Comparison of ENCODE assay signal across 8 mouse cellular contexts in the genomic region with DNA sequence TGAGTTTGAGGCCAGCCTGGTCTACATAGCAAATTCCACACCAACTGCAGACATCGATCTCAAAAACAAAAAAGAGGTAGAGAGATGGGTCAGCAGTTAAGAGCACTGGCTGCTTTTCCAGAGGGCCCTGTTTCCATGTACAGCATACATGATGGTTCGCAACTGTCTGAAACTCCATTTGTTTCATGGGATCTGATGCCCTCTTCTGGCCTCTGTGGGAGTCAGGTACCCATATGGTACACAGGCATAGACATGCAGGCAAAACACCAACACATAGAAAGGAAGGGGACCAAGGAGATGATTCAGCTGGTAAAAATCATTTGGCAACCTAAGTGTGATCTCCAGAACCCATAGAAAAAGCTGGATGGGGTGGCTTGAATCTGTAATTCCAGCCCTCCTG. TPM values are rescaled to one million over a fixed set of nuclear protein-coding genes. Genes with fewer than 3 reads are reported as not detected.
DNase-seq lines count a peak whose midpoint lies in the region; ATAC-seq and TF ChIP-seq lines count a peak whose summit lies in the region.
"Had no signal": no experiment of that assay in that cellular context is flagged by ENCODE, and none has a peak within 500 bp of the region (broad histone marks: within the 10 kb centered on the region; RNA-seq: fewer than 3 reads in every experiment).

No protein-coding gene starts in this region.

- H3K79me2 ChIP-seq in myocyte (ENCODE audit: control insufficient read depth, insufficient read depth): no peaks in the 10 kb centered on the region

- H3K27me3 ChIP-seq in heart, embryonic 12.5 days (replicated peaks): no peaks in the 10 kb centered on the region
- no peaks in the 10 kb centered on the region for H3K27me3 ChIP-seq in lung, postnatal 0 days (replicated peaks; ENCODE audit: insufficient read depth, low read length)
- H3K27me3 ChIP-seq in myocyte (ENCODE audit: control insufficient read depth, insufficient read depth, insufficient read length): no peaks in the 10 kb centered on the region

- no peak for TF ChIP-seq POLR2A in bone marrow, adult 2 months (IDR thresholded peaks at IDR 0.05; ENCODE audit: borderline replicate concordance, control insufficient read depth, low read depth, low read length)
- no peak for TF ChIP-seq POLR2A in myocyte (IDR thresholded peaks at IDR 0.05; ENCODE audit: insufficient read length, low read depth)

- H3K9ac ChIP-seq in heart, embryonic 12.5 days: no peak overlapping the region
- no peak overlapping the region for H3K9ac ChIP-seq in lung, postnatal 0 days (replicated peaks; ENCODE audit: low read depth)

- DNase-seq in heart, adult 9 months (ENCODE audit: low spot score in 2 of 2): no peak
- peak; percentile 41 for DNase-seq in lung, postnatal 0 days (ENCODE audit: low spot score)
- DNase-seq in lung, adult 18-20 months: no peak
- DNase-seq in layer of hippocampus, adult 9-10 months (ENCODE audit: low spot score): no peak

- WGBS in heart, embryonic 12.5 days: 72% methylated on average over 2 of the region's 2 CpGs
- WGBS in lung, postnatal 0 days: 79% methylated on average over 2 of the region's 2 CpGs
- WGBS in bone marrow, adult 2 months: 64% methylated on average over 2 of the region's 2 CpGs

- no peak overlapping the region for H3ac ChIP-seq in myocyte (ENCODE audit: control insufficient read depth, insufficient read length)

- no peaks in the 10 kb centered on the region for H3K36me3 ChIP-seq in heart, embryonic 12.5 days
- H3K36me3 ChIP-seq in lung, postnatal 0 days (ENCODE audit: insufficient read depth, low read length): no peaks in the 10 kb centered on the region
- no peaks in the 10 kb centered on the region for H3K36me3 ChIP-seq in myocyte (ENCODE audit: control insufficient read depth, insufficient read depth)

- H3K4me2 ChIP-seq in heart, embryonic 12.5 days: no peak overlapping the region
- H3K4me2 ChIP-seq in lung, postnatal 0 days (replicated peaks; ENCODE audit: low read depth, low read length): no peak overlapping the region
- H3K4me2 ChIP-seq in myocyte (ENCODE audit: low read depth): peak overlapping the region; percentile 49

- peaks cover 77% of the 10 kb centered on the region for H3K4me1 ChIP-seq in heart, embryonic 12.5 days (replicated peaks)
- peaks cover 29% of the 10 kb centered on the region for H3K4me1 ChIP-seq in lung, postnatal 0 days (ENCODE audit: insufficient read depth, low read depth, low read length)
- H3K4me1 ChIP-seq in bone marrow, adult 2 months (ENCODE audit: control insufficient read depth, insufficient read depth, low read length): peaks cover 6% of the 10 kb centered on the region

- H3K4me3 ChIP-seq in heart, embryonic 12.5 days: no peak overlapping the region
- H3K4me3 ChIP-seq in lung, postnatal 0 days (ENCODE audit: low read depth, low read length): no peak overlapping the region
- no peak overlapping the region for H3K4me3 ChIP-seq in bone marrow, adult 2 months (replicated peaks; ENCODE audit: control insufficient read depth, low read depth, low read length)
- no peak overlapping the region for H3K4me3 ChIP-seq in myocyte

- TF ChIP-seq CTCF in lung, postnatal 0 days (IDR thresholded peaks at IDR 0.05): peak; percentile 65
- 0 out of 2 replicates have a peak, but pooled peaks have one; percentile 14 for TF ChIP-seq CTCF in bone marrow, adult 2 months (IDR thresholded peaks at IDR 0.05; ENCODE audit: control insufficient read depth, insufficient read depth, low read length)

- TF ChIP-seq EP300 in lung, postnatal 0 days (IDR thresholded peaks at IDR 0.05): no peak

- H3K27ac ChIP-seq in heart, embryonic 12.5 days (ENCODE audit: poor library complexity, severe bottlenecking): peak overlapping the region; percentile 24; the same call in 1 of the 2 replicates
- no peak overlapping the region for H3K27ac ChIP-seq in lung, postnatal 0 days (ENCODE audit: low read length)
- H3K27ac ChIP-seq in bone marrow, adult 2 months (ENCODE audit: control insufficient read depth, insufficient read depth, low read depth, low read length, poor library complexity): no peak overlapping the region

- no peak for ATAC-seq in heart, embryonic 12.5 days (ENCODE audit: insufficient number of reproducible peaks, low FRiP score)
- no peak for ATAC-seq in lung, postnatal 0 days

- no peaks in the 10 kb centered on the region for H3K9me3 ChIP-seq in heart, embryonic 12.5 days (replicated peaks)
- no peaks in the 10 kb centered on the region for H3K9me3 ChIP-seq in lung, postnatal 0 days (ENCODE audit: low read length)

TF ChIP-seq in myocyte, 11 proteins besides CTCF, POLR2A, EP300 and RAD21:
- TF ChIP-seq REST (IDR thresholded peaks at IDR 0.05; ENCODE audit: insufficient read depth, insufficient read length) (no peak), E2F4 (IDR thresholded peaks at IDR 0.05; ENCODE audit: insufficient read depth) (no peak), CEBPB (IDR thresholded peaks at IDR 0.05; ENCODE audit: insufficient read depth, poor library complexity, severe bottlenecking) (no peak), MAX (IDR thresholded peaks at IDR 0.05; ENCODE audit: low read depth) (no peak), TCF3 (IDR thresholded peaks at IDR 0.05; ENCODE audit: insufficient read length, low read depth) (no peak), TCF12 (IDR thresholded peaks at IDR 0.05; ENCODE audit: insufficient read depth, poor library complexity, severe bottlenecking) (no peak)
TF ChIP-seq in myocyte: peak in this region for 0.

RNA-seq across cellular contexts. Expression of a gene that starts 12.4 kb away (rescaled TPM):
- polyA plus RNA-seq in heart, embryonic 12.5 days (2016; fragmentation: Nextera tagmentation; extraction: Ambion mirVana): not detected in 2 replicates
- not detected in 2 replicates for polyA plus RNA-seq in lung, postnatal 0 days (2015; fragmentation: Nextera tagmentation; extraction: Ambion mirVana)
- polyA plus RNA-seq in bone marrow, adult 2 months (2011; ENCODE audit: insufficient read depth, insufficient read length, low replicate concordance, missing spikeins): not detected in 2 replicates
- not detected for polyA plus RNA-seq in myocyte (2012; fragmentation: generic; extraction: Trizol)
- polyA plus RNA-seq: stomach, embryonic 16.5 days had no signal

RNA-seq across cellular contexts. Expression of a gene that starts 12.5 kb away (rescaled TPM):
- polyA plus RNA-seq in heart, embryonic 12.5 days (2016; fragmentation: Nextera tagmentation; extraction: Ambion mirVana): not detected in 2 replicates
- polyA plus RNA-seq in lung, postnatal 0 days (2015; fragmentation: Nextera tagmentation; extraction: Ambion mirVana): 1.3 and 2.1 TPM in 2 replicates
- polyA plus RNA-seq in bone marrow, adult 2 months (2011; ENCODE audit: insufficient read depth, insufficient read length, low replicate concordance, missing spikeins): not detected in 2 replicates
- not detected for polyA plus RNA-seq in myocyte (2012; fragmentation: generic; extraction: Trizol)
- polyA plus RNA-seq: stomach, embryonic 16.5 days had no signal
